Mouse (Mus musculus): ENCODE measurements at regions not wholly inside any gene's neighbourhood (a gene's known extent, or its start where the extent isn't known, plus 50 kb on each side); places are given as distances from the start of the nearest gene placed in this dataset.

DNA sequence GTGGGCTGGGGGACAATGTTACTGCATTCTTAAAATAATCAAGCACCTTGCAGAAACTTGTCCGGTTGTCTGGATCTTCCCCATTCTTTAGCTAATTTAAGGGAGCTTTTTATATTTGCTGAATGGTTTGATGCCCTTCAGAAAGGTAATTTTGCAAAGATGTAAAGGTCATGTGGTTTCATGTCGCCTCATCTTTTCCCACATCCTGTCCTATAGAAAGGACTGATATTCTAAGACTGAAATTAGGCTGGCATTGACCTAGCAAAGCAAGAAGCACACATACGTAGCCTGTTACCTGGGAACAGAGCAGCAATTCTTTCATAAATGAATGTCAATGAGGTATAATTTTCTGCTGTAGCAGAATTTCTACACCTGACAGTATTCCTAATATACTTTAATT is 315.4 kb downstream of the Cog6 start:
- Histone ChIP-seq H3K27me3 (ENCODE audit: control insufficient read depth, insufficient read depth, low read length) (no peaks in the 10 kb centered on the region), H3K4me3 (replicated peaks; ENCODE audit: insufficient read depth, low read depth, low read length) (no peak overlapping the region), H3K27ac (ENCODE audit: insufficient read depth, low read length) (no peak overlapping the region), H3K4me1 (ENCODE audit: control insufficient read depth, insufficient read depth, low read length) (no peaks in the 10 kb centered on the region)
- 98% methylated on average over 3 of the region's 3 CpGs for WGBS
- DNase-seq: no peak
- TF ChIP-seq CTCF (IDR thresholded peaks at IDR 0.05; ENCODE audit: borderline replicate concordance, insufficient read depth, low read depth, low read length): no peak

DNA sequence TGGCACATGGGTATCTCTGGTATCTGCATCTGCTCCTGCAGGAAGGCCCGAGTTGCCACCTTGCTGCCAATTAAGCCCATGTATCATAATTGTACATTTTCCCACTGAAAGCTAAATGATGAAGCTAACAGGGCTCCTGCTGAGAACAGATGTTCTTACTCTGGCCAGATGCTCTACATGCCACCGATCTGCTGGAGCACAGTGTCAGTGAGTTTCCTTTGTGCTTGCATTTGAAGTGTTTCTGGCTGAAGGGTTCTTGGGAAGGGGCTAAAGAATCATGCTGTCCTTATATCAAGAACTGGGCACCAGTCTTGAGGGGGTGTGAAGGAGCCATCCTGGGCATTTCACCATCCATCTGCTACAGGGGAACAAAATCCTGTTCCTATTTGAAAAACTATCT is 323.2 kb downstream of the Cog6 start:
- no peak for DNase-seq
- Histone ChIP-seq H3K4me3 (replicated peaks; ENCODE audit: insufficient read depth, low read depth, low read length) (no peak overlapping the region), H3K27ac (ENCODE audit: insufficient read depth, low read length) (no peak overlapping the region), H3K4me1 (ENCODE audit: control insufficient read depth, insufficient read depth, low read length) (no peaks in the 10 kb centered on the region), H3K27me3 (ENCODE audit: control insufficient read depth, insufficient read depth, low read length) (no peaks in the 10 kb centered on the region)
- TF ChIP-seq CTCF (IDR thresholded peaks at IDR 0.05; ENCODE audit: borderline replicate concordance, insufficient read depth, low read depth, low read length) (no peak), POLR2A (IDR thresholded peaks at IDR 0.05; ENCODE audit: borderline replicate concordance, insufficient read depth, low read length) (no peak)
- 42% methylated on average over 2 of the region's 2 CpGs for WGBS

DNA sequence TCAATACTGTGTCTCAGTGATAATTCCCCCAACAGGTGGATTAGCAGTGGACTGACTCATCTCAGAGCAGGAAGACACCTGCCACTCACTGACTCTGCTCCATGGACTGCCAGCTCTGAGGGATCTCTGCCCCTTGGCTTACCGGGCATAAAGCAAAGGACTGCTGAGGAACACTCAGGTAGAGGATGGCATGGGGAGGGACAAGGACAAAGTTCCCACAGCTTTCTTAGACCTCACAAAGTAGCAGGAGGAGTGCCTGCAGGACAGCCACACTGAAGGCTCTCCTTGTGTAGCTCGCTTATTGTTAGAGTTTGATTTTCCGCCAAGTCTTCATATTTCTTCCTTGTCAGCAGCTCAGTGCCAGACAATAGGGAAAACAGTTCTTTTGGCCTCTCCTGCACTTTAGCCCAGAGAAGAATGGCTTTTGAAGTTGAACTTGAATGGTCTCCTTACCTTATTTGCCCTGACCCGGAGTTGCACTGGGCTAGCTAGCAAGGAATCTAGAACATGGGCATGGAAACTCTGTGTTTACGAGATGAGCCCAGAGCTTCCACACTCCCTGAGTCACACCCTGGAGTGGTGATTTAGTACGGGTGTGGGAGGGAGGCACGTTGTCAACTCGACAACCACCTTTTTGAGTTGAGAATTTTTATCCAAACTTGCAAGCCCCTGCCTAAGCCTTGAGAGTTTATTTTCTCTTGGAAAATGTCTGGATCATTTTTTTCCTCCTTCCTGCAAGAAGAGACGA is 331.4 kb downstream of the Cog6 start:
- Histone ChIP-seq H3K27ac (ENCODE audit: insufficient read depth, low read length) (no peak overlapping the region), H3K4me3 (replicated peaks; ENCODE audit: insufficient read depth, low read depth, low read length) (no peak overlapping the region), H3K27me3 (ENCODE audit: control insufficient read depth, insufficient read depth, low read length) (no peaks in the 10 kb centered on the region), H3K4me1 (ENCODE audit: control insufficient read depth, insufficient read depth, low read length) (no peaks in the 10 kb centered on the region)
- DNase-seq: peak in 1 of 2 experiments; percentile 5
- WGBS: 33% methylated on average over 9 of the region's 9 CpGs
- TF ChIP-seq CTCF (IDR thresholded peaks at IDR 0.05; ENCODE audit: borderline replicate concordance, insufficient read depth, low read depth, low read length) (no peak), POLR2A (IDR thresholded peaks at IDR 0.05; ENCODE audit: borderline replicate concordance, insufficient read depth, low read length) (no peak)

DNA sequence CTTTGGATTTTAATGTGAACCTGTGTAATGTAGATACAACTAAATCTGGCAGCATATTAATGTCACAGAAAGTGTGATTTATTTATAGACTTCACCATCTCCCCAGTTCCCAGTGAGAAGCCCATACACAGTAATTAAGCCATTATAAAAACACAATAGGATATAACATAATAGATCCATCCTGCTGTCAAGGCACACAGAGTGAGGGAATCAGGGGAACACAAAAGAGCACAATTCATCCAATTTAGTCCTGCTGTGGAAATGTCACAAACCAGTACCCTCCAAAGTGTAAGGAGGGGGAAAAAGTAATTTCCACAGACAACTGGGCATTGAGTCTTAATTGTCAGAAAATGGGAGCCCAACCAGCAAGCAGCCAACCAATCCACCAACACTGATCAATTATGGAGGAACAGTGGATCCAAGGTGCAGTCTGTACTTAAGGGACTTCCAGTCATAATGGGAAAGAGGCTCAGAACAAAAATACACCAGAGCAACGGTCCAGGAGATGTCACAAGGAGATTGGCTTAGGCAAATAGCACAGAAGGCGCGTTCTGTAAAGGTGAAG is 336.1 kb downstream of the Cog6 start:
- DNase-seq: no peak
- H3K27ac ChIP-seq (ENCODE audit: insufficient read depth, low read length): no peak overlapping the region
- H3K4me1 ChIP-seq (ENCODE audit: control insufficient read depth, insufficient read depth, low read length): no peaks in the 10 kb centered on the region
- TF ChIP-seq CTCF (IDR thresholded peaks at IDR 0.05; ENCODE audit: borderline replicate concordance, insufficient read depth, low read depth, low read length): no peak
- no peak for TF ChIP-seq POLR2A (IDR thresholded peaks at IDR 0.05; ENCODE audit: borderline replicate concordance, insufficient read depth, low read length)
- no peak overlapping the region for H3K4me3 ChIP-seq (replicated peaks; ENCODE audit: insufficient read depth, low read depth, low read length)
- no peaks in the 10 kb centered on the region for H3K27me3 ChIP-seq (ENCODE audit: control insufficient read depth, insufficient read depth, low read length)
- 41% methylated on average over 3 of the region's 3 CpGs for WGBS

DNA sequence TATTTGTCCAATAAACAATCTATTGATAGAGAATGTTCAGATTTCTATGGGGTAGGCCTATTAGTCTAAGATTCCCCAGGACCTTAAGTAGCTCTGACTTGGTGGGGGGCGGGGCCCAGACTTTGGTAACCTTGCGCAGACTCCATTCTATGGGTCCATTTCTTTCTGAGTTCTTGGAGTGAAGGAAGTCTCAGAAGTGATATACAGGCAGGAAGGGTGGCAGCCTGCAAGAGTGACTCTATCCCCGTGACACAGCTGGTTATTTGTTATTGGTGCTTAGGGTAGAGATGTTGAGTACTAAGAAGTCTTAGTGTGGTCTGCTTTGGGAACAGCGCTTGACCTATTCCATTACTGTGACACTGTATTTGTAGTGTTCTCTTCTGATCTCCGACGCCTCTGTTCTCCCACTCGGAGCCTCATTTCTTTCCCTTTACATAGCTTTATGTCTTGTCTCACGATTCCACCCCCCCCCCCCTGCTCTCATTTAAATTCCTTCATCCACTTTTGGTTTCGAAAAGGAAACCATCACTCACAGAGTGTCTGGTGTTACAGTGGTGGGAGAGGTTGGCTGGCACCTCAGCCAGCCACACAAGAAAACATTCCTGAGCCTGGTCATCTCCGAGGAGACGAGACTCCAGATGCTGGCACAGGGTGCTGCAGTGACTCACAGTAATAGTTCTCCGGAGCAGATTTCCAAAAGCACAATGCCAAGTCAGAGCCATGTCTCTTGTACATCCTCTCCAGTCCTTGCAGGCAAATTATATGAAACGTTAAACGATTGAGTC is 340.0 kb downstream of the Cog6 start:
- no peak overlapping the region for H3K4me3 ChIP-seq (replicated peaks; ENCODE audit: insufficient read depth, low read depth, low read length)
- TF ChIP-seq CTCF (IDR thresholded peaks at IDR 0.05; ENCODE audit: borderline replicate concordance, insufficient read depth, low read depth, low read length) (no peak), POLR2A (IDR thresholded peaks at IDR 0.05; ENCODE audit: borderline replicate concordance, insufficient read depth, low read length) (no peak)
- no peaks in the 10 kb centered on the region for H3K4me1 ChIP-seq (ENCODE audit: control insufficient read depth, insufficient read depth, low read length)
- no peak for DNase-seq
- H3K27ac ChIP-seq (ENCODE audit: insufficient read depth, low read length): no peak overlapping the region
- 45% methylated on average over 14 of the region's 14 CpGs for WGBS
- no peaks in the 10 kb centered on the region for H3K27me3 ChIP-seq (ENCODE audit: control insufficient read depth, insufficient read depth, low read length)

DNA sequence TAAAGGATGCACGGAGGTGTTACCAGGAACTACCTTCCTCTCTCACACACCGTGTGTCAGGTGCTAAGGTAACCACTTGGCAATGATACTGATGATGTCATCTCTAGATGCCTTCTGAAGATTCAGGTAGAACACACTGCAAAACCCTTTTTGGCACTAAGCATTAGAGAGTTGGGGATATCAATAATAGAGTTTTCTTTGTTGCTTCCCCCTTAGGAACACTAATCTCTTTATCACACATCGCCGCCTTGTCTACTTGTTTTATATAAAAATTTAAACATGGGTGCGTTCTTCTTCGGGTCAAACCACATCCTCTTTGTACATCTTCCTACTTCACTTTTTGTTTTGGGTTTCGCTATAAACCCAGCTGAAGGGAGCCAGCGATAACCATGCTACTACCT is 346.4 kb downstream of the Cog6 start:
- TF ChIP-seq CTCF (IDR thresholded peaks at IDR 0.05; ENCODE audit: borderline replicate concordance, insufficient read depth, low read depth, low read length) (no peak), POLR2A (IDR thresholded peaks at IDR 0.05; ENCODE audit: borderline replicate concordance, insufficient read depth, low read length) (no peak)
- no peak overlapping the region for H3K27ac ChIP-seq (ENCODE audit: insufficient read depth, low read length)
- no peak overlapping the region for H3K4me3 ChIP-seq (replicated peaks; ENCODE audit: insufficient read depth, low read depth, low read length)
- no peak for DNase-seq
- no peaks in the 10 kb centered on the region for H3K4me1 ChIP-seq (ENCODE audit: control insufficient read depth, insufficient read depth, low read length)
- no peaks in the 10 kb centered on the region for H3K27me3 ChIP-seq (ENCODE audit: control insufficient read depth, insufficient read depth, low read length)
- WGBS: 92% methylated on average over 8 of the region's 8 CpGs

DNA sequence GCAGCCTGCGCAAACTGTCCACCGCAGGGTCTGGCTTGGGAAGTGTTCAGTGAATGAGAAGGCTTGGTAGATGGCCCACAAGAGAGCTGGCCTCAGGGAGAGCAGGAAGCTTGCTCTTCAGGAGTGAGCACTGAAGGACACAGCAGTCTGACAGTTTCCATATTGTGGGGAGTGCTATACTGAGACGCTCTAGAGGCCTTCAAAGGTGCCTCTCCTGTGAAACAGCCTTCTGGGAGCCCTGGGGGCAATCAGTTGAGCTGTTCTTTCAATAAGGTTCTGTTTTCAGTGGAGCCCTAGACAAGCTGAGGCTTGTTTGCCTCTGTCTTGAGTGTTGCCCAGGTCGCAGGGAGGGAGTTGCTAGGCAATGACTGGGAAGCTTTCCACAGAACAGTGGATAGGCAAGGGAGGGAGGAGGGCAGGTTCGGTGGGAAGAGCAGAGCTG is 353.9 kb downstream of the Cog6 start:
- Histone ChIP-seq H3K4me1 (ENCODE audit: control insufficient read depth, insufficient read depth, low read length) (0 out of 2 replicates have a peak, but pooled peaks cover 4% of the 10 kb centered on the region), H3K27ac (ENCODE audit: insufficient read depth, low read length) (no peak overlapping the region), H3K27me3 (ENCODE audit: control insufficient read depth, insufficient read depth, low read length) (no peaks in the 10 kb centered on the region), H3K4me3 (replicated peaks; ENCODE audit: insufficient read depth, low read depth, low read length) (no peak overlapping the region)
- TF ChIP-seq CTCF (IDR thresholded peaks at IDR 0.05; ENCODE audit: borderline replicate concordance, insufficient read depth, low read depth, low read length) (no peak), POLR2A (IDR thresholded peaks at IDR 0.05; ENCODE audit: borderline replicate concordance, insufficient read depth, low read length) (no peak)
- no peak for DNase-seq
- 54% methylated on average over 5 of the region's 5 CpGs for WGBS

Measured in cerebellum, adult 2 months (tissue).